Mouse (Mus musculus): ENCODE results near the gene Six1. TPM values are rescaled to one million over a fixed set of nuclear protein-coding genes. Genes with fewer than 3 reads are reported as not detected.
A peak's percentile ranks its signal among the peaks of the same experiment; 100 is the strongest.
"Not testable (repeated sequence)": the region's sequence is repeated elsewhere in the genome, so short reads cannot be mapped to it uniquely, and the experiment has no call there.

Gene Six1
- total RNA-seq (2021), result under 1 TPM; 0.15 to 0.26 TPM

- peak in 1 of 2 experiments; percentile 87 for DNase-seq (ENCODE audit: extremely low spot score in 1 of 2, low spot score in 2 of 2)
- intact Hi-C loops (cut with DNase I), result no loop called here
These were observed at the start of gene Six1 for GRCm38 (mm10) chr12:73053668-73054241. Gene Six1, minus strand, starts transcription at chr12:73053887.

GRCm38 (mm10) chr12:73098593-73098992 lies 44.9 kb upstream of the Six1 start:
- intact Hi-C loops (cut with DNase I), result no loop called here
- no peak for DNase-seq (ENCODE audit: extremely low spot score in 1 of 2, low spot score in 2 of 2)

- DNase-seq (ENCODE audit: extremely low spot score in 1 of 2, low spot score in 2 of 2); intact Hi-C loops (cut with DNase I): not testable (repeated sequence)
These were observed 42.5 kb upstream of the Six1 start for GRCm38 (mm10) chr12:73096177-73096576.

- intact Hi-C loops (cut with DNase I), result no loop called here
These were observed 40.9 kb upstream of the Six1 start for GRCm38 (mm10) chr12:73094605-73095004.

GRCm38 (mm10) chr12:73094189-73094588 lies 40.5 kb upstream of the Six1 start:
- intact Hi-C loops (cut with DNase I), result no loop called here
- no peak for DNase-seq (ENCODE audit: extremely low spot score in 1 of 2, low spot score in 2 of 2)

More at GRCm38 (mm10) chr12:73094605-73095004, 40.9 kb upstream of the Six1 start:
- no peak for DNase-seq (ENCODE audit: extremely low spot score in 1 of 2, low spot score in 2 of 2)

GRCm38 (mm10) chr12:73090672-73091335 lies 37.1 kb upstream of the Six1 start:
- no peak for DNase-seq (ENCODE audit: extremely low spot score in 1 of 2, low spot score in 2 of 2)
- intact Hi-C loops (cut with DNase I), result no loop called here

GRCm38 (mm10) chr12:73088911-73089310 lies 35.2 kb upstream of the Six1 start:
- DNase-seq (ENCODE audit: extremely low spot score in 1 of 2, low spot score in 2 of 2), result no peak
- intact Hi-C loops (cut with DNase I), result no loop called here

GRCm38 (mm10) chr12:73088500-73088899 lies 34.8 kb upstream of the Six1 start:
- intact Hi-C loops (cut with DNase I), result no loop called here
- no peak for DNase-seq (ENCODE audit: extremely low spot score in 1 of 2, low spot score in 2 of 2)

GRCm38 (mm10) chr12:73087086-73087485 lies 33.4 kb upstream of the Six1 start:
- intact Hi-C loops (cut with DNase I), result no loop called here
- DNase-seq (ENCODE audit: extremely low spot score in 1 of 2, low spot score in 2 of 2), result no peak

- DNase-seq (ENCODE audit: extremely low spot score in 1 of 2, low spot score in 2 of 2), result no peak
- intact Hi-C loops (cut with DNase I), result no loop called here
These were observed 32.3 kb upstream of the Six1 start for GRCm38 (mm10) chr12:73085739-73086630.

- intact Hi-C loops (cut with DNase I), result no loop called here
- DNase-seq (ENCODE audit: extremely low spot score in 1 of 2, low spot score in 2 of 2), result no peak
These were observed 30.1 kb upstream of the Six1 start for GRCm38 (mm10) chr12:73083773-73084172.

- DNase-seq (ENCODE audit: extremely low spot score in 1 of 2, low spot score in 2 of 2); intact Hi-C loops (cut with DNase I): not testable (repeated sequence)
These were observed 28.1 kb upstream of the Six1 start for GRCm38 (mm10) chr12:73081828-73082227.

- intact Hi-C loops (cut with DNase I), result no loop called here
- no peak for DNase-seq (ENCODE audit: extremely low spot score in 1 of 2, low spot score in 2 of 2)
These were observed 7.2 kb upstream of the Six1 start for GRCm38 (mm10) chr12:73060805-73061410.

- intact Hi-C loops (cut with DNase I), result no loop called here
- DNase-seq (ENCODE audit: extremely low spot score in 1 of 2, low spot score in 2 of 2), result no peak
These were observed 3.8 kb upstream of the Six1 start for GRCm38 (mm10) chr12:73057492-73057891.

GRCm38 (mm10) chr12:73055451-73055850 lies 1.8 kb upstream of the Six1 start:
- intact Hi-C loops (cut with DNase I), result no loop called here
- no peak for DNase-seq (ENCODE audit: extremely low spot score in 1 of 2, low spot score in 2 of 2)

- DNase-seq (ENCODE audit: extremely low spot score in 1 of 2, low spot score in 2 of 2), result no peak
- intact Hi-C loops (cut with DNase I), result no loop called here
These were observed 994 bp upstream of the Six1 start for GRCm38 (mm10) chr12:73054576-73055185.

GRCm38 (mm10) chr12:73052651-73053591 lies 766 bp downstream of the Six1 start:
- intact Hi-C loops (cut with DNase I), result no loop called here
- no peak for DNase-seq (ENCODE audit: extremely low spot score in 1 of 2, low spot score in 2 of 2)

Data from left cerebral cortex, postnatal 10 days (tissue).